Mouse (Mus musculus) embryonic facial prominence, embryonic 13.5 days (tissue): ENCODE results near the gene Dlec1. TPM values are rescaled to one million over a fixed set of nuclear protein-coding genes. Genes with fewer than 3 reads are reported as not detected.

Experiments used
- ATAC-seq: fragments of 200-750 bp; cut with Nextera tagmentation; 2 replicates; pipeline ENCODE4 v1.8.0; 2017; ENCODE audit warnings: low read depth; ENCODE audit not compliant: insufficient number of reproducible peaks, insufficient read depth, low FRiP score, low TSS enrichment
- H3K27ac ChIP-seq: fragments of 300-500 bp; sonication (generic); 2 replicates; pipeline ENCODE4 v1.5.1; 2015; ENCODE audit warnings: moderate library complexity, mild to moderate bottlenecking, inconsistent platforms
- H3K27me3 ChIP-seq: fragments of 300-500 bp; sonication (generic); 2 replicates; pipeline ENCODE4 v1.6.1; 2015; ENCODE audit warnings: mild to moderate bottlenecking, inconsistent platforms
- H3K36me3 ChIP-seq: fragments of 300-500 bp; sonication (generic); 2 replicates; pipeline ENCODE4 v1.6.1; 2015; ENCODE audit warnings: mild to moderate bottlenecking, inconsistent platforms
- H3K4me1 ChIP-seq: fragments of 300-500 bp; sonication (generic); 2 replicates; pipeline ENCODE4 v1.6.1; 2015; ENCODE audit warnings: inconsistent platforms
- H3K4me2 ChIP-seq: fragments of 300-500 bp; sonication (generic); 2 replicates; pipeline ENCODE4 v1.6.1; 2015; ENCODE audit warnings: moderate library complexity, mild to moderate bottlenecking, inconsistent platforms
- H3K4me3 ChIP-seq: fragments of 300-500 bp; sonication (generic); 2 replicates; pipeline ENCODE4 v1.5.1; 2015; ENCODE audit warnings: mild to moderate bottlenecking, inconsistent platforms
- H3K9ac ChIP-seq: fragments of 300-500 bp; sonication (generic); 2 replicates; pipeline ENCODE4 v1.6.1; 2015; ENCODE audit warnings: mild to moderate bottlenecking, inconsistent platforms
- H3K9me3 ChIP-seq: fragments of 300-500 bp; sonication (generic); 2 replicates; pipeline ENCODE4 v1.6.1; 2016; ENCODE audit warnings: inconsistent platforms
- WGBS: fragments of 180-500 bp; shearing (Covaris S2); methylation state at CpG from one replicate; pipeline ENCODE4 v1.1.7; 2015; ENCODE audit warnings: mixed read lengths; 5-methylcytosine and 5-hydroxymethylcytosine counted together
- polyA plus RNA-seq: library from polyadenylated mRNA; unstranded; fragments of >200 nt; fragmentation: Nextera tagmentation; extraction: Ambion mirVana; gene quantifications from 2 replicates; pipeline ENCODE4 v1.2.1, GENCODE M21; 2015

Dlec1 gene
- polyA plus RNA-seq, 1 experiment from 2014 or later = 1.1 TPM

DNA sequence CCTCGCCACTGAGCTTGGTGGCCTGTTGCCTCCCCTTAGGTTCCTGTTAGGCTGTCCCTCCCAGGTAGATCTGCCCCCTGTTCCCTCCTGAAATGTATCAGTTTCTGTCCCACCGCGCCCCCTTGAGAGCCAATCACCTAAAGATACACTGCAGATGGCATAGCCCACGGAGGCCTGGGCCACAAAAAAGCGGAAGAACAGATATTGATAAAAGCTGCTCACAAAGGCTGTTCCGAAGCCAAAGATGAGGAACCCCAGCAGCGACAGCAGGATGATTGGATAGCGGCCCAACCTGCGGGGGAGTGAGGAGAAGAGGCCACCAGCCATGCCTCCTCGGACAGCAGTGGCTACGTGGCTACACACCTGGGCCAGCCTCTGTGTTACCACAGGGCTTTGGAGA lies 77.0 kb downstream of the Dlec1 start:
- H3K27ac ChIP-seq = no peak overlapping the region
- no peak overlapping the region for H3K4me3 ChIP-seq
- H3K4me2 ChIP-seq = no peak overlapping the region
- H3K9ac ChIP-seq = no peak overlapping the region
- no peaks in the 10 kb centered on the region for H3K36me3 ChIP-seq
- H3K9me3 ChIP-seq = no peaks in the 10 kb centered on the region
- ATAC-seq = no peak
- no peaks in the 10 kb centered on the region for H3K27me3 ChIP-seq
- 87% methylated on average over 11 of the region's 11 CpGs for WGBS
- H3K4me1 ChIP-seq = no peaks in the 10 kb centered on the region; the same call in 1 of the 2 replicates

DNA sequence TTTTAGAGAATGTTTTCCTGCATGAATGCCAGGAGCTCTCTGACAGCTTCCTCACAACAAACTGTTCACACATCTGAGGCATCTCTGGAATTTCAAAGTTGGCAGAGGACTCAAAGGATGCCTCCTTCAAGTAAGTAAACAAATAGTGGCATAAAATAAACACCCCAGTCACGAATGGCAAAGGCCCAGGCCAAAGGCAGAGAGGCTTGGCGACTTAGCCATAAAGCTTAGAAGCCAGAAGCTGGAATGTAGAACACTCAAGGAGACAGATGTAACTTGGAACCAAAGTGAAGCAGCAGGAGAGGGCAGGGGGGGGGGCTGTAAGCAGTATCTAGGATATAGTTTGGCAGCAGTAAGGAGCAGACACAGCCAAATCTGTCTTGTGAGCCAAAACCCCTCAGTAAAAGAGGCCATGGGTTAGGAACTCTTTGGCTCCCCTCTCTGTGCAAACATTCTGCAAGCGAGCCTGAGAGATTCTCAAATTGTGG lies 79.0 kb downstream of the Dlec1 start:
- no peaks in the 10 kb centered on the region; the same call in 1 of the 2 replicates for H3K4me1 ChIP-seq
- H3K4me3 ChIP-seq = no peak overlapping the region
- no peak overlapping the region for H3K9ac ChIP-seq
- H3K4me2 ChIP-seq = no peak overlapping the region
- ATAC-seq = no peak
- no peaks in the 10 kb centered on the region for H3K36me3 ChIP-seq
- 53% methylated on average over 3 of the region's 3 CpGs for WGBS
- H3K9me3 ChIP-seq = no peaks in the 10 kb centered on the region
- no peak overlapping the region for H3K27ac ChIP-seq
- H3K27me3 ChIP-seq = no peaks in the 10 kb centered on the region

DNA sequence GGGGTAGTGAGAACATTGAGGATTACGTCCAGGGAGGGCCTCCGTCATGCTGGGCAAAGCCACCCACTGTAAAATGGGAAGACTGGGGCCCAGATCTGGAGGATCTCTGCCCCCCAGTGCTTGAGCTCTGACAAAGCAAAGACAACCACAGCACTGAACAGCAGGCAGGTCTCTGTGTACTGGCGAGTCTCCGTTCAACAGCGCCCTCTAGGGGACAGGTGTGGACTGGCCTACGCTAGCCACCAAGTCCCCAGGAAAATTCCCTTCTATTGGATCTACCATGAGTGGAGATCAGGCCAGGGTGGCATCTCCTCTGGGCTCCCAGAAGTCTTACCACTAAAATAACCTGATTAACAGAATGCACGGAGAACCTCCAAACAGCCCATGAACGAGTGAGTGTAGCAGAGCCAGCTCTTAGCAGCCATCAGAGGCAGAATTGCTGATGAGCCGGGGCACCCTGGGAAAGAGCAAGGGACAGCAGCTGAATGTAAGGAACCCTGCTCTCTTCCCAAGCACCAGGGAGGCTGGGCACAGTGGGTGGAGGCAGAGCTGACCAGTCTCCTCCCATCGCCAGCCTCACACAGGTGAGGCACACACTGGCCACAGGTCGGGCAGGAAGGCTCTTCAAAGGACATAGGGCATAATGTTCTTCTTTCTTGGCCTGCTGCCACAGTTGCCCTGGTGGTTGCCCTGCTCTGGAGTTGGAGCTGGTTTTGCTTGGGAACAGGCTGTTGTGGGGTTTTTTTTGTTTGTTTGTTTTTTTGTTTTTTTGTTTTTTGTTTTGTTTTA lies 90.1 kb downstream of the Dlec1 start:
- Histone ChIP-seq H3K9ac (no peak overlapping the region), H3K4me3 (no peak overlapping the region), H3K27ac (no peak overlapping the region), H3K4me2 (no peak overlapping the region), H3K4me1 (no peaks in the 10 kb centered on the region), H3K9me3 (no peaks in the 10 kb centered on the region), H3K27me3 (no peaks in the 10 kb centered on the region), H3K36me3 (no peaks in the 10 kb centered on the region)
- 31% methylated on average over 11 of the region's 11 CpGs for WGBS
- no peak for ATAC-seq

Other genes starting within 250 kb of the Dlec1 start
- gene Ctdspl, start 176.0 kb upstream of the Dlec1 start, polyA plus RNA-seq = 20.6 and 21.3 TPM in 2 replicates
- 21.4 and 25.5 TPM in 2 replicates for gene Vill, start 49.7 kb upstream of the Dlec1 start, polyA plus RNA-seq
- 29.1 and 30.9 TPM in 2 replicates for gene Plcd1, start 9.0 kb upstream of the Dlec1 start, polyA plus RNA-seq
- gene Acaa1b, start 54.6 kb downstream of the Dlec1 start, polyA plus RNA-seq = 3.1 and 3.8 TPM in 2 replicates
- not detected in 2 replicates for gene Gm47289, start 56.7 kb downstream of the Dlec1 start, polyA plus RNA-seq
- gene Slc22a13, start 106.6 kb downstream of the Dlec1 start, polyA plus RNA-seq = not detected in 2 replicates
- 11.2 and 11.7 TPM in 2 replicates for gene Oxsr1, start 219.9 kb downstream of the Dlec1 start, polyA plus RNA-seq
- 94.4 and 96.7 TPM in 2 replicates for gene Acaa1a, start 237.2 kb downstream of the Dlec1 start, polyA plus RNA-seq
- gene Myd88, start 238.9 kb downstream of the Dlec1 start, polyA plus RNA-seq = 17.7 and 18.2 TPM in 2 replicates